Mouse (Mus musculus) left cerebral cortex, postnatal 4 days (tissue): ENCODE measurements around the gene Ankrd44. TPM values are rescaled to one million over a fixed set of nuclear protein-coding genes. Genes with fewer than 3 reads are reported as not detected.

Experiments
- DNase-seq: peaks from one replicate; pipeline ENCODE4 v3.0.0-alpha.2; 2022
- intact Hi-C: fragments of 180-260 bp; cut with DNase I; formaldehyde crosslinking; loops from one replicate; pipeline ENCODE4 v1.15.1; 2025
- total RNA-seq, 2 experiments: library from RNA; stranded (reverse); gene quantifications; 2 replicates each; pipeline ENCODE4 v1.2.3; 2021

Ankrd44 gene
- total RNA-seq, 2 experiments from 2014 or later: 88.1 to 88.4 TPM

DNA sequence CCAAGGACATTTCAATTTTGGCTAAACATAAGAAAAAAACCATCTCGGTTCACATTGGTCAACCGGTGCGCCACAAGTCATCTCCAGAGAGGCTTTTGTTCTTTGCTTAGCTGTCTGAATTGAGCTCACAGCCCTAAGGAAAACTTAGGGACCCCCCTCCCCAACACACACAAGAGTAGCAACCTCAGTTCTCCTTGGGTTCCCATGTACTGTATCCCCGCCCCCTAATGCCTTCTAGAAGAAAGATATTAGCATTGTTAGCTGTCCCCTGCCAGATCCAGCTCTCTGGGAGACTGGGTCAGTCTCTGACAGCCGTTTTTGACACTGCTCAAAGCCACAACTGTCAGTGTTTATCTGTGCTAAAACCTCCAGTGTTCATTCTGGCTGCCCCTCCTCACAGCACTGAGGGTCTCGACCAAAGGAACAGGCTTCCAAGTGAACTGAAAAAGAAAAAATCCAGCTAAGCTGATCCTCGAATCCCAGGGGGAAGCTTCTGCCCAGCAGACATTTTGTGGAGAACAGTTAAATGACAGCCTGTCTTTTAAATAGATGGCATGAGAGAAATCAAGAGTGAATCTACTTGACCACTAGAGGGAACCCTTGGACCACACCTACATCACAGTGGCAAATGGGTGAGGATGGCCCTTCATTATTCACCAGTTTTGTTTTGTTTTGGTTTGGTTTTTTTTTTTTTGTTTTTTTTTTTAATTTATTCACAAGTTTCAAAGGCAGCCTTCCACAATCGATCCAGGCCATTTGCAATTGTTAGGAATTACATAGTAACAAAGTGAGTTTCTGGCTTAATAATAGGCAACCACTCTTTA is 260.4 kb downstream of the Ankrd44 start:
- intact Hi-C loops: loop anchor here (5.0 kb wide), 1 partner anchor 312 kb away; no protein-coding TSS in a partner anchor
- peak; percentile 35 for DNase-seq

- no peak for DNase-seq
- intact Hi-C loops: loop anchor here (5.0 kb wide), 1 partner anchor 312 kb away; no protein-coding TSS in a partner anchor
These were observed 261.1 kb downstream of the Ankrd44 start for GRCm38 (mm10) chr1:54665095-54665494.

- intact Hi-C loops: no loop called here
These were observed 265.5 kb downstream of the Ankrd44 start for GRCm38 (mm10) chr1:54660674-54661073.

DNA sequence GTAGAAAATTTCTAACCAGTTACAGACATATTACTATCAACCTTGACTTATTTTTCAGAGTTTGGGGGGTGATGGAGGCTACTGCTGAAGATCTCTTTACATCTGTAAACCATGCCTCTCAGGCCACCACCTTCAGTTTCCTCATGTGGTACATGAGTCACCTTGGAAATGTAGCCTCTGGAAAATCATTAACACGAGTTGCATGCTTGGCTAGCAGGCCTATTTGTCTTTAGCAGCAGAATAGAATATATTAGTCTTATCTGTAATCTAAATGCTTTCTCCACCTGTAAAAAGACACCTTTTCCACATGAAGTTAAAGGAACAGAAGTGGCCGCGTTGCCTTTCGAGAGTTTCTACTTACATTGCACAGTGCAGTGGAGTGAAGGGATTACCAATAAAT is 267.6 kb downstream of the Ankrd44 start:
- intact Hi-C loops: no loop called here
- DNase-seq: no peak

More at GRCm38 (mm10) chr1:54660674-54661073, 265.5 kb downstream of the Ankrd44 start:
- DNase-seq: no peak

DNA sequence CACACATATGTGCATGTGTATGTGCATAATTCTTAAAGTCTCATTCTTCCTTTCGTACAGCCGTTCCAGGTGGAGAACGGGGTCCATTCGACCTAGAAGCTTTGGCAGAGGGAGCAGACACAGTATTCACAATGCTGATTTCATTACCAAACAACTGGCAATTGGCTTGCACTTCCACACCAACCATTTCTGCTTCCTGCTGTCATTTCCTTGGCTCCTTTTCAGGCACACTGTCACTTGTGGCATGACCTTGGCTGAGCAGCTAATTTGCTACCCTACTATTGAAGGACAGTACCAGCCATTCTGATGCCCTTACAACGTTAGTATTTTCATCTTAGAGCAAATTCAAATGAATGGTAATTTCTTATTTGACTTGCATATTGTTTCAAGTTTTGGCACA is 277.9 kb downstream of the Ankrd44 start:
- peak; percentile 29 for DNase-seq
- intact Hi-C loops: loop anchor here (10.0 kb wide), 1 partner anchor 93 kb away; the partner anchor contains the start of gene Pgap1

GRCm38 (mm10) chr1:54647335-54647745 is 278.8 kb downstream of the Ankrd44 start:
- DNase-seq: no peak
- intact Hi-C loops: loop anchor here (10.0 kb wide), 1 partner anchor 93 kb away; the partner anchor contains the start of gene Pgap1

DNA sequence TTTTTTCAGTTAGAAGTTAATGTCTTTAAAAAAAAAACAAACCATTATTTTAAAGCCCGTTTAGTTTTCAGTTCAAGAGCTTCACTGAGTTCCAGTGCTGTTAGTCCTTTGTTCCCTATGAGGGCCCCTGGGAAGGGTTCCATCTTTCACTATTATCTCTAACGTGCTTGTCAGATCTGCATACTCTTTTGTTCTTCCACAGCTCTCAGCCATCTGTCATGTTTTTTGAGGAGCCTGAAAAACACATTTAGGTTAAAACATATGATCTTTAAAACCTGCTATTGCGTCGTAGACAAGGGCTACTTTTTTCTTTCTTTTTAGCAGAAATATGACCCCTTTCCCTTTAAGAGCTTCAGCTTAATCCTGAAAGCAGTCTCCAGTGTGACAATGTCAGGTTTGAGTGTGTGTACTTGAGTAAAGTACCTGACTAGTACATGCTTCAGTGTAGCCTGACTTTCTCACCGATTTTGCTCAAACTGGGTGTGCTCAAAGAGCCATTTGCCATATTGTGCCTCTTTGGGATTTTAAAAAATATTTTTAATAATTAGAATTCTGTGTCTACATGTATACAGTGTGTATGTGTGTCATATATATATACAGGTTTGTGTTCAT is 285.9 kb downstream of the Ankrd44 start:
- intact Hi-C loops: loop anchor here (10.0 kb wide), 1 partner anchor 85 kb away; the partner anchor contains the start of gene Pgap1
- DNase-seq: no peak

GRCm38 (mm10) chr1:54639506-54640078 is 286.6 kb downstream of the Ankrd44 start:
- peak; percentile 53 for DNase-seq
- intact Hi-C loops: loop anchor here (10.0 kb wide), 1 partner anchor 85 kb away; the partner anchor contains the start of gene Pgap1

GRCm38 (mm10) chr1:54639076-54639475 is 287.1 kb downstream of the Ankrd44 start:
- intact Hi-C loops: no loop called here
- no peak for DNase-seq

- no peak for DNase-seq
- intact Hi-C loops: no loop called here
These were observed 288.8 kb downstream of the Ankrd44 start for GRCm38 (mm10) chr1:54637340-54637739.

DNA sequence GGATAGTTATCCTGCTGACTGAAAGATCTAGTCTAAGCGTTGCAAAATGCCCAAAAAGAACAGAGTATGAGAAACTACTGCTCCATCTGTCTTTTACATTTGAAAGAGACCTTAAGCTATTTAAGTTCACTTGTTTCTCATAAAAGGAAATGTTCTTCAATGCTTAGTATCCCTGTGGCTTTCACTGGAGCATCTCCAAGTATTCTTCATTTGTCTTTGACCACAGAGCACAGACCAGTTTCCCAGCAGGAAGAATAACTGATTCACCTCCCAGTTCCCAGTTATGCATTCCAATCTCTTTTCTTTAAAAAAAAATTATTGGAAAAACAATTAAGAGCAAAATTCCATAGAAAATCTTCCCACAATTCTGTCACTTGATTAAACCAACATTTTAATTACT is 297.1 kb downstream of the Ankrd44 start:
- intact Hi-C loops: no loop called here

GRCm38 (mm10) chr1:54614963-54615362 is 311.2 kb downstream of the Ankrd44 start:
- no peak for DNase-seq
- intact Hi-C loops: no loop called here

More for the DNA sequence above, 297.1 kb downstream of the Ankrd44 start:
- no peak for DNase-seq

GRCm38 (mm10) chr1:54612344-54612743 is 313.8 kb downstream of the Ankrd44 start:
- no peak for DNase-seq
- intact Hi-C loops: no loop called here

DNA sequence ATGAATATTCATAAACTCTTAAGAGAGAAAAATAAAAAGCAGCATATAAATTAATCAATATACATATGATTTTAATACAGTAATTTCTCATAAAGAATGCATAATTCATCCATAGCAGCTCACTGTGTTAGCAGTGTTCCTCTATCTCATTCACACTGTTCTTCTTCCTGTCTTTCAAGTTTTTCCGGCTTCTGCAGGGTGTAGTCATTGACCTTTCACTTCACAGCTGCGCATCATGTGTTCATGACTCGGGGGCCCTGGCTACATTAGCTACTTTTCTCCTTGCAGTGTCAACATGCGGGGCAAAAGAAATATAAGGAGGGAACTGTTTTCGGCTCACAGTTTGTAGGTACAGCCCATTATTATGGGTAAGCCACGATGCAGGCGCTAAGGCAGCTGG is 314.3 kb downstream of the Ankrd44 start:
- DNase-seq: no peak
- intact Hi-C loops: no loop called here

DNA sequence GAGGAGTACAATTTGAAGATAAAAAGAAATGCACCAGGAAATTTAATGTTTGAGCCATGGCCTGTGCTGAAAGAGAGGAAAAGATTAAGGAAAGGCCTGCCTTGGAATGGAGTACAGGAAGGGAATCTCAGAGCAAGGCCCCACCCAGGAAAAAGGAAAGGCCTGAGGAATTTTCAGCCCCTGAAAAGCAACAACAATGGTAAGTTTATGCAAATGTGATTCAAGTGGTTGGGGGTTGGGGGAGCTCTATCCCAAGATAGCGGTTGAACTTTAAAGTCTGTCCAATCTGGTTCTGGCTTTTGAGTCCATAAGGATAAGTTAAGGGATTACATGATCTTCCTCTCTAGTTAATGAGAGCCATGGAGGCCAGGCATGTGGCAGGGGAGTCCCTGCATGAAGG is 319.3 kb downstream of the Ankrd44 start:
- DNase-seq: no peak
- intact Hi-C loops: no loop called here

GRCm38 (mm10) chr1:54601692-54602091 is 324.5 kb downstream of the Ankrd44 start:
- no peak for DNase-seq
- intact Hi-C loops: no loop called here

DNA sequence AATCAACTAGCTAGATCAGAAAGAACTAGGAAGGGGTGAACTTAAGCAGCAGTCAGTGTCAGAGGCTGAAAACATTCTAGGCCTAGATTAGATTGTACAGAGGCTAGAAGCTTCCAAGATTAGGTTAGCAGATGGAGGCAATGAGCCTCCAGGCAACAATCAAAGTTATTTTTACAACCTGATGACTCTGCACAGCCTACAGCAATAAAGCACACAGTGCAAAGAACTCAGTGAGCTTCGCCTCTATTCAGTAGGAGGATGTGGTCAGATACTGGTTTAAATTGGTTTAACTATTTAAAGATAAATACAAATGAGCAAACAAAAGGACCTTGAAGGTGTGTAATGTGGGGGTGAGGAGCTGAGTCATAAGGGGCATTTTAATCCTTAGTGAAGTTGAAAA is 325.9 kb downstream of the Ankrd44 start:
- intact Hi-C loops: no loop called here
- no peak for DNase-seq

GRCm38 (mm10) chr1:54597594-54598217 is 328.5 kb downstream of the Ankrd44 start:
- intact Hi-C loops: no loop called here
- DNase-seq: no peak

- intact Hi-C loops: no loop called here
- DNase-seq: no peak
These were observed 330.0 kb downstream of the Ankrd44 start for GRCm38 (mm10) chr1:54596151-54596550.
